Mouse (Mus musculus) ES-E14 (cell line): ENCODE results near the gene Sumf2.

Experiments
- CHD2 ChIP-seq: IDR thresholded peaks from 2 replicates; pipeline ENCODE4 v1.6.1; 2014; ENCODE audit warnings: mild to moderate bottlenecking, low read depth, low read length, inconsistent platforms
- MAFK ChIP-seq: IDR thresholded peaks from 2 replicates; pipeline ENCODE4 v1.6.1; 2014; ENCODE audit warnings: mild to moderate bottlenecking, low read depth, low read length, inconsistent platforms; ENCODE audit not compliant: insufficient read depth

- TF ChIP-seq MAFK (no peak), CHD2 (no peak)
Observed at GRCm38 (mm10) chr5:129909591-129909990, 62.8 kb downstream of the Sumf2 start.
